Mouse (Mus musculus) heart, adult 2 months (tissue): Measurements from ENCODE around the gene Gon4l. TPM values are rescaled to one million over a fixed set of nuclear protein-coding genes. Genes with fewer than 3 reads are reported as not detected.
"Not testable (repeated sequence)": the region's sequence is repeated elsewhere in the genome, so short reads cannot be mapped to it uniquely, and the experiment has no call there.

Experiments
- DNase-seq, 2 experiments: peaks; one replicate each; pipeline ENCODE4 v3.0.0; 2021
- H3K27ac ChIP-seq: fragments of 200-600 bp; 2 replicates; pipeline ENCODE4 v1.8.1; 2022
- H3K27me3 ChIP-seq: fragments of 200-500 bp; 2 replicates; pipeline ENCODE4 v1.6.1; 2012; ENCODE audit warnings: mild to moderate bottlenecking, low read length, inconsistent platforms, mixed read lengths; ENCODE audit not compliant: control insufficient read depth, insufficient read depth
- H3K36me3 ChIP-seq: fragments of 200-500 bp; 2 replicates; pipeline ENCODE4 v1.6.1; 2012; ENCODE audit warnings: low read length, inconsistent platforms; ENCODE audit not compliant: control insufficient read depth, insufficient read depth
- H3K4me1 ChIP-seq: fragments of 200-500 bp; 2 replicates; pipeline ENCODE4 v1.6.1; 2011; ENCODE audit warnings: low read length; ENCODE audit not compliant: control insufficient read depth, insufficient read depth
- H3K4me3 ChIP-seq: fragments of 200-600 bp; 2 replicates; pipeline ENCODE4 v1.8.1; 2022
- H3K79me2 ChIP-seq: fragments of 200-500 bp; replicated peaks from 2 replicates; pipeline ENCODE4 v1.6.1; 2012; ENCODE audit warnings: mild to moderate bottlenecking, inconsistent platforms, low read length, moderate library complexity, mixed read lengths; ENCODE audit not compliant: control insufficient read depth, insufficient read depth
- H3K9ac ChIP-seq: fragments of 200-500 bp; 2 replicates; pipeline ENCODE4 v1.6.1; 2012; ENCODE audit warnings: low read depth, mild to moderate bottlenecking, control low read depth, inconsistent platforms, low read length, mixed read lengths
- CTCF ChIP-seq: fragments of 200-600 bp; IDR thresholded peaks from 2 replicates; pipeline ENCODE4 v1.8.1; 2022; ENCODE audit warnings: antibody characterized with exemption, mild to moderate bottlenecking, moderate library complexity
- EP300 ChIP-seq: fragments of 200-500 bp; IDR thresholded peaks from 2 replicates; pipeline ENCODE4 v1.6.1; 2011; ENCODE audit warnings: low read depth, low read length, control low read depth; ENCODE audit not compliant: insufficient read depth
- POLR2A ChIP-seq: fragments of 200-500 bp; IDR thresholded peaks from 2 replicates; pipeline ENCODE4 v1.6.1; 2011; ENCODE audit warnings: mild to moderate bottlenecking, low read depth, low read length, control low read depth; ENCODE audit not compliant: insufficient read depth
- WGBS: fragments of 180-500 bp; shearing (Covaris S2); methylation state at CpG from one replicate; pipeline ENCODE4 v1.1.7; 2018; 5-methylcytosine and 5-hydroxymethylcytosine counted together
- intact Hi-C: fragments of 180-260 bp; cut with DNase I; formaldehyde crosslinking; loops from one replicate; pipeline ENCODE4 v1.15.1; 2025
- long read RNA-seq: library from polyadenylated mRNA; stranded (forward); transcript quantifications from one replicate; pipeline ENCODE4 v2.0.0, GENCODE M21; 2021
- polyA plus RNA-seq: library from polyadenylated mRNA; depleted of rRNA; stranded (reverse); fragments of >200 nt; gene quantifications from 2 replicates; pipeline ENCODE4 v1.2.3, GENCODE M21; 2012; rRNA removed
- total RNA-seq, 2 experiments: library from RNA; stranded (reverse); gene quantifications; 2 replicates each; pipeline ENCODE4 v1.2.3; 2021

Gon4l gene
- total RNA-seq, result 10 to 100 TPM; 19.9 to 24.3 TPM
- 10.7 and 15.8 TPM in 2 replicates for polyA plus RNA-seq
- long read RNA-seq, partial matches to known transcripts, result 2 of 3 reads
- long read RNA-seq, other reads (novel, unspliced or antisense), result 1 of 3 reads

- peak within 1 kb of the TSS; percentile 86 for H3K9ac ChIP-seq
Measured at GRCm38 (mm10) chr3:88834951-88835491, at the start of gene Gon4l. TSS of gene Gon4l (plus strand) at chr3:88835231.

GRCm38 (mm10) chr3:88786323-88786722 is 48.7 kb upstream of the Gon4l start:
- intact Hi-C loops, H3K4me1 ChIP-seq, H3K9ac ChIP-seq, DNase-seq, H3K4me3 ChIP-seq, H3K27me3 ChIP-seq, H3K27ac ChIP-seq, H3K36me3 ChIP-seq, H3K79me2 ChIP-seq: not testable (repeated sequence)
- WGBS, result 94% methylated on average over 1 of the region's 4 CpGs

More at GRCm38 (mm10) chr3:88834951-88835491, at the start of gene Gon4l:
- H3K79me2 ChIP-seq, H3K36me3 ChIP-seq, intact Hi-C loops, H3K4me1 ChIP-seq, H3K27me3 ChIP-seq: not testable (repeated sequence)
- TF ChIP-seq POLR2A, result peak; percentile 71
- Histone ChIP-seq H3K4me3 (peak within 1 kb of the TSS; percentile 43), H3K27ac (peak within 1 kb of the TSS; percentile 57)
- peak; percentile 55 to 56 for DNase-seq
- WGBS, result 2% methylated on average over 32 of the region's 39 CpGs

GRCm38 (mm10) chr3:88786805-88787204 is 48.2 kb upstream of the Gon4l start:
- H3K36me3 ChIP-seq, intact Hi-C loops, DNase-seq, H3K9ac ChIP-seq, H3K27me3 ChIP-seq, H3K79me2 ChIP-seq, H3K4me3 ChIP-seq, H3K4me1 ChIP-seq, H3K27ac ChIP-seq: not testable (repeated sequence)
- no CpG with 5 or more reads among the region's 8 CpGs for WGBS

GRCm38 (mm10) chr3:88788033-88788432 is 47.0 kb upstream of the Gon4l start:
- intact Hi-C loops, H3K79me2 ChIP-seq, H3K4me3 ChIP-seq, DNase-seq, H3K36me3 ChIP-seq, H3K4me1 ChIP-seq, H3K9ac ChIP-seq, H3K27ac ChIP-seq, H3K27me3 ChIP-seq: not testable (repeated sequence)
- 69% methylated on average over 2 of the region's 4 CpGs for WGBS

- H3K36me3 ChIP-seq, result not testable (repeated sequence)
- WGBS, result 89% methylated on average over 6 of the region's 6 CpGs
Measured at GRCm38 (mm10) chr3:88797507-88797906, 37.5 kb upstream of the Gon4l start.

GRCm38 (mm10) chr3:88803910-88804540 is 31.0 kb upstream of the Gon4l start:
- Histone ChIP-seq H3K79me2 (no peaks in the 10 kb centered on the region), H3K9ac (no peak overlapping the region), H3K4me3 (no peak overlapping the region), H3K27me3 (no peaks in the 10 kb centered on the region), H3K36me3 (peaks cover 4% of the 10 kb centered on the region), H3K27ac (no peak overlapping the region), H3K4me1 (no peaks in the 10 kb centered on the region)
- 77% methylated on average over 5 of the region's 5 CpGs for WGBS
- intact Hi-C loops, result no loop called here
- DNase-seq, result no peak
- no peak for TF ChIP-seq CTCF
- no peak for TF ChIP-seq EP300
- TF ChIP-seq POLR2A, result no peak

More at GRCm38 (mm10) chr3:88797507-88797906, 37.5 kb upstream of the Gon4l start:
- H3K9ac ChIP-seq, H3K79me2 ChIP-seq, H3K27me3 ChIP-seq, H3K27ac ChIP-seq, H3K4me1 ChIP-seq, H3K4me3 ChIP-seq, DNase-seq, intact Hi-C loops: not testable (repeated sequence)

- no peaks in the 10 kb centered on the region for H3K27me3 ChIP-seq
- no peaks in the 10 kb centered on the region for H3K36me3 ChIP-seq
- H3K4me1 ChIP-seq, result no peaks in the 10 kb centered on the region
- H3K9ac ChIP-seq, result no peak overlapping the region
- H3K79me2 ChIP-seq, result no peaks in the 10 kb centered on the region
- intact Hi-C loops, result loop anchor here (5.0 kb wide), 1 partner anchor 58 kb away; no protein-coding TSS in a partner anchor
- DNase-seq, result no peak
- TF ChIP-seq CTCF (peak; percentile 55), POLR2A (no peak)
- H3K4me3 ChIP-seq, result no peak overlapping the region
- 100% methylated on average over 1 of the region's 1 CpGs for WGBS
- no peak overlapping the region for H3K27ac ChIP-seq
Measured at GRCm38 (mm10) chr3:88825710-88826109, 9.3 kb upstream of the Gon4l start.
